Mouse (Mus musculus) heart, embryonic 12.5 days (tissue): ENCODE measurements around the gene Zfp622. TPM values are rescaled to one million over a fixed set of nuclear protein-coding genes. Genes with fewer than 3 reads are reported as not detected.
A peak's percentile ranks its signal among the peaks of the same experiment; 100 is the strongest.

Experiments used
- ATAC-seq: fragments of 200-750 bp; cut with Nextera tagmentation; 2 replicates; pipeline ENCODE4 v1.8.0; 2017; ENCODE audit warnings: moderate TSS enrichment, moderate library complexity; ENCODE audit not compliant: insufficient number of reproducible peaks, low FRiP score
- H3K27ac ChIP-seq: fragments of 300-500 bp; sonication (generic); 2 replicates; pipeline ENCODE4 v1.5.1; 2016; ENCODE audit warnings: mild to moderate bottlenecking, moderate library complexity; ENCODE audit not compliant: poor library complexity, severe bottlenecking
- H3K27me3 ChIP-seq: fragments of 300-500 bp; sonication (generic); replicated peaks from 2 replicates; pipeline ENCODE4 v1.6.1; 2016; ENCODE audit warnings: mild to moderate bottlenecking, moderate library complexity
- H3K36me3 ChIP-seq: fragments of 300-500 bp; sonication (generic); 2 replicates; pipeline ENCODE4 v1.6.1; 2016; ENCODE audit warnings: mild to moderate bottlenecking, moderate library complexity
- H3K4me1 ChIP-seq: fragments of 300-500 bp; sonication (generic); replicated peaks from 2 replicates; pipeline ENCODE4 v1.6.1; 2016; ENCODE audit warnings: mild to moderate bottlenecking
- H3K4me2 ChIP-seq: fragments of 300-500 bp; sonication (generic); 2 replicates; pipeline ENCODE4 v1.6.1; 2016; ENCODE audit warnings: mild to moderate bottlenecking, moderate library complexity
- H3K4me3 ChIP-seq: fragments of 300-500 bp; sonication (generic); 2 replicates; pipeline ENCODE4 v1.5.1; 2016; ENCODE audit warnings: mild to moderate bottlenecking
- H3K9ac ChIP-seq: fragments of 300-500 bp; sonication (generic); 2 replicates; pipeline ENCODE4 v1.6.1; 2016; ENCODE audit warnings: mild to moderate bottlenecking, moderate library complexity
- H3K9me3 ChIP-seq: fragments of 300-500 bp; sonication (generic); replicated peaks from 2 replicates; pipeline ENCODE4 v1.6.1; 2016; ENCODE audit warnings: mild to moderate bottlenecking, moderate library complexity
- WGBS: fragments of 180-500 bp; shearing (Covaris S2); methylation state at CpG from one replicate; pipeline ENCODE4 v1.1.7; 2016; 5-methylcytosine and 5-hydroxymethylcytosine counted together
- polyA plus RNA-seq: library from polyadenylated mRNA; unstranded; fragments of >200 nt; fragmentation: Nextera tagmentation; extraction: Ambion mirVana; gene quantifications from 2 replicates; pipeline ENCODE4 v1.2.1, GENCODE M21; 2016

Zfp622 gene
- polyA plus RNA-seq: 24.2 and 25.4 TPM in 2 replicates

DNA sequence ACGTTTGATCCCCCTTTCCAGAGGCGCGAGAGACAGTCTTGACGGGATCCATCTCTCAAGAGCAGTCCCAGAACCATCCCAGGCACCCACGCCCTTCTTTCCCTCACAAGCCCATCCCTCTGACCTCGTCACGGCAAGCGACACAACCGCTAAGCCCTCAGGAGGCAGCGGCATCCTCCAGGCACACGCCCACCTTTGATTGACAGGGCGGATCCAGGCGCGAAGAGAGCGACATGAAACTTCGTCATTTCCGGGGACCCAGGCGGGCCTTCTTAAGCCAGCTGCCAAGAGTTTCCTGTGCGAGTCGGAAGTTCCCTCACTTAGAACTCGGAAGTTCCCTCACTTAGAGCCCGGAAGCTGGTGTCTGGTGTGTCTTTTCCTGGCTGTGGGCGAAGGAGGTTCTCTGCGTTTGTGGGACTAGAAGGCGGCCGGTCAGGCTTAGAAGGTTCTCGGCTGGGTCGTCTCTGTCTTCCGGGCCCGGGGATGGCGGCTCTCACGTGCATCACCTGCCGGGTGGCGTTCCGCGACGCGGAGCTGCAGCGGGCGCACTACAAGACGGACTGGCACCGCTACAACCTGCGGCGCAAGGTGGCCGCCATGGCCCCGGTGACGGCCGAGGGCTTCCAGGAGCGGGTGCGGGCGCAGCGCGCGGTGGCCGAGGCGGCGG, at the start of gene Zfp622:
Gene Zfp622, plus strand, starts transcription at position 300 of the 667 bp plus-strand sequence.
- Histone ChIP-seq H3K27me3 (no peaks in the 10 kb centered on the region), H3K36me3 (peaks cover 17% of the 10 kb centered on the region), H3K4me3 (peak within 1 kb of the TSS; percentile 78), H3K27ac (peak within 1 kb of the TSS; percentile 85), H3K4me2 (peak within 1 kb of the TSS; percentile 86), H3K9me3 (no peaks in the 10 kb centered on the region), H3K4me1 (peaks cover 13% of the 10 kb centered on the region), H3K9ac (peak within 1 kb of the TSS; percentile 90)
- ATAC-seq: peak; percentile 97
- under 1% methylated on average over 57 of the region's 57 CpGs for WGBS

DNA sequence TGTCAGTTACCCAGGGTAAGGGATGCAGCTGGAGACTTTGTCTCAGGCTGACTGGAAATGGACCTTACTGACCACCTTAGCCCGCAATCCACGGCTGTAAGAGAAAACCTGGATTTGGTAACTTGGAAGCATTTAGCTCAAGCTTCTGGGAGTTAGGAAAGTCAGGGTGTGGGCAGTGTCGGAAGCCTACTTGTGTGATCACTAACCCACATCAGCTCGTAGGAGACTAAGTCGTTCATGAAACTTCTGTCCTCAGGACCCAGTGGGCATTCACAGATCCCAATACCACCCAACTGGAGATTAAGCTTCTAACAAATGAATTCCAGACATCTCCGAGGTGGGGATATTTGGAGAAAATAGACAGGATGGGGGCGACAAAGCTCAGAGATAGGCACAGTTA, 49.8 kb upstream of the Zfp622 start:
- H3K4me2 ChIP-seq: no peak overlapping the region
- no peak for ATAC-seq
- H3K27ac ChIP-seq: no peak overlapping the region
- no peak overlapping the region for H3K9ac ChIP-seq
- WGBS: 68% methylated on average over 7 of the region's 7 CpGs
- no peaks in the 10 kb centered on the region for H3K36me3 ChIP-seq
- peaks cover 33% of the 10 kb centered on the region for H3K4me1 ChIP-seq
- H3K27me3 ChIP-seq: no peaks in the 10 kb centered on the region
- no peak overlapping the region for H3K4me3 ChIP-seq
- no peaks in the 10 kb centered on the region for H3K9me3 ChIP-seq

GRCm38 (mm10) chr15:25938496-25938895, 45.7 kb upstream of the Zfp622 start:
- peaks cover 18% of the 10 kb centered on the region for H3K4me1 ChIP-seq
- no peak overlapping the region for H3K27ac ChIP-seq
- no peak overlapping the region for H3K9ac ChIP-seq
- no peak for ATAC-seq
- H3K4me2 ChIP-seq: no peak overlapping the region
- no peaks in the 10 kb centered on the region for H3K27me3 ChIP-seq
- H3K36me3 ChIP-seq: no peaks in the 10 kb centered on the region
- H3K9me3 ChIP-seq: no peaks in the 10 kb centered on the region
- 85% methylated on average over 7 of the region's 7 CpGs for WGBS
- no peak overlapping the region for H3K4me3 ChIP-seq

DNA sequence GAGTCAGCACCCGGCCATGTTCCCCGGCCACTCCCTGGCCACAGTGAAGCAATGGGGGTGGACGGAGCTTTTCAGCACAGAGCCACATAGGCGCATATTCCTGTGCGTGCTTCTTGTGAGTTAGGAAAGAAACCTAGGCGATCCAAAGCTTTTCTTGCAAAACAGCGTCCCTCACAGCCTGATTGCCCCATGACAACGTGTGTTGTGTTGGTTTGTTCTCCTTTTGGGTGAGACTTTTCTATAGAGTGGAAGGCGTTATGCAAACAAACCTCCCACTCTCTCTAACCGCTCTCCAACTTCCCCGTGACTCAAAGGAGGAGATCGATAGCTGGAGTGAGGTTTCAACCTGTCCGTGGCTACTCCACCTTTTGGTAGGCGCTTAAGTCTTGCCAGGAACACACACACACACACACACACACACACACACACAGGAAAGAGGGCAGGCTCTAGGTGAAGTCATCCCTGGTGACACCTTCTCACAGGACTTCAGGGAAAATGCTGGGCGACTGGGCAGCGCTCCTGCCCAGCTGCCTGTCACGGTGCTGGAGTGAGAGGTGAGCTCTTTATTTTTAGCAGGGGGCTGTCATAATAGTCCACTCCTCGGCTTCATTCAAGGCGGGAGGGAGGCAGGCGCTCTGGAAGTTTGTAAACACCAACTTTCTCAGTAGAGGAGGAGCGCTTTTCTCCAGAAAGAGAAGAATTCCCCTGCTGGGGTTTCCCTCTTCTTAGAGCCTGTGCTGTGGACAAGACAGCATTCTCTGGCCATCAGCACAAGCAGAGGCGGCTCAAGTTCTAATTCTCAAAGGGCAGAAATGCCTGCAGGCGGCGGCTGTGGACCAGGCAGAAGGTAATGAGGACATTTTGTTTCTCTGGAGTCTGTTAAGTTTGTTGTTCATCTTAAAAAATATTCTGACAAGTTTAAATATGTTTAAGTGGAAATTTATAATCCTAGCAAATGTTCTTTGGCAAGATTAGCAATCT, 43.5 kb upstream of the Zfp622 start:
- H3K4me1 ChIP-seq: peaks cover 29% of the 10 kb centered on the region
- no peaks in the 10 kb centered on the region for H3K9me3 ChIP-seq
- H3K27me3 ChIP-seq: no peaks in the 10 kb centered on the region
- WGBS: 33% methylated on average over 24 of the region's 24 CpGs
- peak overlapping the region; percentile 67 for H3K4me2 ChIP-seq
- ATAC-seq: peak; percentile 79
- no peaks in the 10 kb centered on the region for H3K36me3 ChIP-seq
- peak overlapping the region; percentile 67 for H3K9ac ChIP-seq
- peak overlapping the region; percentile 94 for H3K27ac ChIP-seq
- peak overlapping the region; percentile 52 for H3K4me3 ChIP-seq

DNA sequence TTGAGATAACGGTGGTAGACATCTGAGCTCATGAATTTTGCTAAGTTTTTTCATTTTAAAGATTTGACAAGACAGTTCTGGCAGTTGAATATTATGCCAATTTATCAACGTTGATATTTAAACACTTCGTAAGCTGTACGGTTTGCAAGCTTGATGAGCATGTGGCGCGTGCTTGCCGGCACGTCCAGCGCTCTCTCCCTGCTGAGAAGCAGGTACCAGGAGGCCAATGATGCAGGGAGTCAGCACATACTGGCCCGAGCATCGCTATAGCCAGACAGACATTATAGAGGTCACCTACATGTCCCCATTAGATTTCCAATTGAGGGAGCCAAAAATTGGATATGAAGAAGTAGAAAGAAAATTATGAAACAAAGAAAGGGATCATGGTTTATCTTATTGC, 42.7 kb upstream of the Zfp622 start:
- no peak for ATAC-seq
- H3K4me2 ChIP-seq: peak overlapping the region; percentile 65
- H3K36me3 ChIP-seq: no peaks in the 10 kb centered on the region
- H3K27ac ChIP-seq: peak overlapping the region; percentile 78
- 65% methylated on average over 11 of the region's 11 CpGs for WGBS
- H3K9me3 ChIP-seq: no peaks in the 10 kb centered on the region
- peak overlapping the region; percentile 52 for H3K4me3 ChIP-seq
- H3K4me1 ChIP-seq: peaks cover 31% of the 10 kb centered on the region
- H3K27me3 ChIP-seq: no peaks in the 10 kb centered on the region
- peak overlapping the region; percentile 63 for H3K9ac ChIP-seq

GRCm38 (mm10) chr15:25942415-25942814, 41.8 kb upstream of the Zfp622 start:
- 44% methylated on average over 4 of the region's 4 CpGs for WGBS
- H3K27ac ChIP-seq: peak overlapping the region; percentile 78; the same call in 1 of the 2 replicates
- H3K9ac ChIP-seq: peak overlapping the region; percentile 69

DNA sequence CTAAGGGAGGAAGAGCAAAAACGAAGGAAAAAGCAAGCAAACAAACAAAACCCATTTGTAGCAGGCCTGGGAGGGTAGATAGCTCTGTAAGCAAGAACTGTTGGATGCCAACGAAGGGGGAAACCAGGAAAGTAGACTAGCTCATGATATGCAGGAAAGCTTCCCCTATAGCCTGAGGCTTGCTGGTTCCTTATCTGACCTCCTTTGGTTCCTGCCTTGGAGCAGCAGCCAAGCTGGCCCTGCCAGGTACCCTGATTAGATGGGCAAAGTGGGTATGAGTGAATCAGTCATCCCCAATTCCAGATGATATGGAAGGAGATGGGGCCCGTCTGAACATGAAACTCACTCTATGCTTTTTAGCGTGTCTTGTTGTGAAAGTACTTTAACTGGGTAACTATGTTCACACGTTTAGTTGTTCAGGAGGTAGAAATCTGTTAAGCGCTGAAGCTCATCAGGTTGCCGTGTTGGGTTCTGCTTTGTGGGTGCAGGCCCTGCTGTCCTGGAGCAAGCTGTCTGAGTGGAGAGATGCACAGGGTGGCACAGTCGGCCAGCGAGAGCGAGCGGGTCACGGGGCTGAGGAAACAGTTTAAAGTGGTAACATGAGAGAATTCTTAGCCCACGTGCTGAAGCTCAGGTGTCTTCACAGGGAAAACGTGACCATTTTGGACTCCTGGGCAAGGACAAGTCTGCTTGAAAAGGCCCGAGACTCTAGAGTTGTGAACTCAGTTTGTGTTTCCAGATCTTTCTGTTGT, 40.6 kb upstream of the Zfp622 start:
- no peak for ATAC-seq
- H3K27ac ChIP-seq: no peak overlapping the region
- H3K4me1 ChIP-seq: peaks cover 44% of the 10 kb centered on the region

More at GRCm38 (mm10) chr15:25942415-25942814, 41.8 kb upstream of the Zfp622 start:
- Histone ChIP-seq H3K36me3 (no peaks in the 10 kb centered on the region), H3K4me3 (peak overlapping the region; percentile 52), H3K9me3 (no peaks in the 10 kb centered on the region), H3K4me1 (peaks cover 38% of the 10 kb centered on the region), H3K4me2 (peak overlapping the region; percentile 65), H3K27me3 (no peaks in the 10 kb centered on the region)
- ATAC-seq: no peak

DNA sequence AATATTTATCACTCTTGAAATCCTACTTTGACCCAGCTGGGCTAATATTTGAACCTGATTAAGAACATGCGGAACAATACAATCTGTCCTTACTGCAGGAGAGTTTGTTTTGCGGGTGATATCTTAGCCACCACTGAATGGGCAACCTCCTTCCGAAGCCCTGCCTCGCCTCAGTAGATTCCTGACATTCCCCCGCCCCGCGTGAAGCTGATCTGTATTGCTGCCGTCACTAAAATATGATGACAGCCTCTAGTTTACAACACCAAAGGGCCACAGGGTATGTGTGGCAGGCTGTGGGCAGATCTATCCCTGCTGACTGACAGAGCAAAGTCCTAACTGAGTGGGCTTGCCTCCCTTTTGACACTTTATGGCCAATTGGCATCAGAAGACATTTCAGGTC, 38.9 kb upstream of the Zfp622 start:
- H3K4me3 ChIP-seq: no peak overlapping the region
- ATAC-seq: peak; percentile 53; the same call in 1 of the 2 replicates
- peak overlapping the region; percentile 78 for H3K27ac ChIP-seq
- H3K9ac ChIP-seq: no peak overlapping the region
- no peaks in the 10 kb centered on the region for H3K27me3 ChIP-seq
- peaks cover 3% of the 10 kb centered on the region; the same call in 1 of the 2 replicates for H3K36me3 ChIP-seq
- peaks cover 56% of the 10 kb centered on the region for H3K4me1 ChIP-seq
- H3K4me2 ChIP-seq: peak overlapping the region; percentile 45
- no peaks in the 10 kb centered on the region; the same call in 1 of the 2 replicates for H3K9me3 ChIP-seq
- WGBS: 25% methylated on average over 8 of the region's 8 CpGs

More for the DNA sequence above, 40.6 kb upstream of the Zfp622 start:
- WGBS: 76% methylated on average over 15 of the region's 15 CpGs
- Histone ChIP-seq H3K4me2 (peak overlapping the region; percentile 65), H3K9me3 (no peaks in the 10 kb centered on the region; the same call in 1 of the 2 replicates), H3K9ac (peak overlapping the region; percentile 50), H3K4me3 (peak overlapping the region; percentile 52), H3K27me3 (no peaks in the 10 kb centered on the region), H3K36me3 (peaks cover under 1% of the 10 kb centered on the region; the same call in 1 of the 2 replicates)

- 86% methylated on average over 7 of the region's 7 CpGs for WGBS
- Histone ChIP-seq H3K36me3 (peaks cover 3% of the 10 kb centered on the region; the same call in 1 of the 2 replicates), H3K9me3 (no peaks in the 10 kb centered on the region; the same call in 1 of the 2 replicates), H3K4me1 (peaks cover 60% of the 10 kb centered on the region), H3K9ac (no peak overlapping the region), H3K4me3 (no peak overlapping the region), H3K27ac (no peak overlapping the region), H3K4me2 (no peak overlapping the region), H3K27me3 (no peaks in the 10 kb centered on the region)
- ATAC-seq: no peak
These were observed 37.7 kb upstream of the Zfp622 start for GRCm38 (mm10) chr15:25946482-25946881.

DNA sequence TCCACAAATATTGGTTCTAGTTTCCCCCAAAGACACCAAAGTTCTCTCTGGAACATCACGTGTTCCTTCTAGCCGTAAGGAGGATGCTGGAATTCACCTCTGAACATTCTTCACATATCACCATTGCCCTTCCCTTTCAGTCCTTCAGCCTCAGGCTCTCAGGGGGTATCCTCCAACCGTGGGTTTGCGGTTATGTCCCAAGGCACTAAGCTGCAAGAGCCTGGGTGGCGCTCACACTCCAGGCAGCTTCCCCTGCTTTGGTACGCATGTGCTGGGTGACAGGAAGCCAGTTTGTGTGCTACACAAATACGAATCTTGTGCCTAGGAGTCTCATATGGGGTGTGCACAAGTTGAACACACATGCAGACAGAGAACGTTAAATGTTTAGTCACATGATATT, 36.8 kb upstream of the Zfp622 start:
- no peak overlapping the region for H3K9ac ChIP-seq
- no peak overlapping the region for H3K27ac ChIP-seq
- no peak for ATAC-seq
- H3K4me2 ChIP-seq: no peak overlapping the region
- H3K36me3 ChIP-seq: peaks cover 3% of the 10 kb centered on the region; the same call in 1 of the 2 replicates
- 77% methylated on average over 8 of the region's 8 CpGs for whole genome bisulfite sequencing
- H3K4me3 ChIP-seq: no peak overlapping the region
- H3K9me3 ChIP-seq: no peaks in the 10 kb centered on the region; the same call in 1 of the 2 replicates
- H3K27me3 ChIP-seq: no peaks in the 10 kb centered on the region
- H3K4me1 ChIP-seq: peaks cover 60% of the 10 kb centered on the region
